Mouse (Mus musculus) mesoderm, embryonic 11.5 days (tissue): ENCODE data around the gene Frs2.
A peak's percentile ranks its signal among the peaks of the same experiment; 100 is the strongest.

Experiments used
- DNase-seq: peaks from one replicate; pipeline ENCODE4 v3.0.0-alpha.2; 2012; ENCODE audit warnings: low read depth, low spot score

Frs2 gene

DNA sequence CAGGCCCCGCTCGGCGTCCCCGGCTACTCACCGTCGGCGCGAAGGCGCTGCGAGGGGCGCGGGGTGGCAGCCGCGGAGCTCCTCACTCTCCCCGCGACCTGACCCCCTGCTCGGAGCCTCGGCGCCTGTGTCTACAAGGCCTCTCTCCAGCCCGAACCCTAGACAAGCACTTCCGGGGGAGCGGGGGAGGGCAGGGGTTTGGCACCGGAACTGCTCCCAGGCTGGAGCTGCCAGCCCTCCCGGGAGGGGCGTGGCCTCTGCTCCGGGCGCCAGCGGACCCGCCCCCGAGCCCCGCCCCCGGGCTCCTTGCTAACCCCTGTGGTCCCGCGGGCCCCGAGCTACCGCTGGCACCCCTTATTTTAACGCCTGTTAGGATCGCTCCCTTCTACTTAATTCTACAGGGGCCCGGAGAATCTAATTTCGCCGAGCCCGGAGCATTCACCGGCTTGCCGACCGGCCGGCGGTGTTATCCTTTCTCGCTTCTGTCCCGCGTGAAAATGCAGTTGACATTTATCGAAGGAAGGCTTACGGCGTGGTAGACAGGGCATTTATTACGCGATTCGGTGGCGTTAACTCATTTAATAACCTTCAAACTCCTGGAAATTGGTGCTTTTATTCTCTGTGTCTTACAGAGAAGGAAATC lies at the start of gene Frs2:
Gene Frs2 (minus strand): TSS at position 174 of the 643 bp plus-strand sequence.
- peak; percentile 95 for DNase-seq

DNA sequence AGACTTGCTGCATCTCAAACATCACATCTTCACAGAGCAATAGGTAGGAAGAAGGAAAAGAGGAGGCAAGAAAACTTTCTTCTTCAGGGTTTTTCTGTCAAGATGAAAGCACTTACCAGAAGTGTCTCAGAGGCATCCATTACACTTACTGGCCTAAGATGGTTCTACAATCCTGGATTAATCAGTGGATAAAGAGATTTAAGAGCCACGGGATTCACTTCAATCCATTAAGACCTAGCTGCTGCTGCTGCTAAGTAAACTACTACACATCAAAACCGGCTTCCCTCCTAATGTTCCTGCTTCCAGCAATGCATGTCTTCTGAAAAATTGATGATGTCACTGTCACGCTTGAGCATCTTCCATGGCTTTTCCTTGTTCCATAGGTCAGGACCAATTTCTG lies 48.4 kb upstream of the Frs2 start:
- DNase-seq = no peak

DNA sequence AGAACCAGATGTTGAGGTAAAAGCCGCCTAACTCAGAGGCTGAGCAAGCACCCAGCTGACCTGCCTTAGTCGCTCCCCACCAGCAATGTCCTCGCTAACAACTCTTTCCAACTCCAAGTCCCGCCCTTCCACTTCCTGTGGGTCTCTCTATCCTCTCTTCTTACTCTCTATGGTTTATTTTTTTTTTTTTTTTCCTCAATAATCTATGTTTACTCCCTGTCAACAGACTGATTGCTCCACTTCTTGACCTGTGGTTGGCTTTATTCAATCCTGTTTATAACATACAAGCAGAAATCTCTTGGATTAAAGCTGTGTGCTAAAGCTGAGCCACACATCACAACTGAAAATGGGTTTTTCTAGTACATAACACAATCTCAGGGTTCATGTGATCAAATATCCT lies 47.4 kb upstream of the Frs2 start:
- no peak for DNase-seq

DNA sequence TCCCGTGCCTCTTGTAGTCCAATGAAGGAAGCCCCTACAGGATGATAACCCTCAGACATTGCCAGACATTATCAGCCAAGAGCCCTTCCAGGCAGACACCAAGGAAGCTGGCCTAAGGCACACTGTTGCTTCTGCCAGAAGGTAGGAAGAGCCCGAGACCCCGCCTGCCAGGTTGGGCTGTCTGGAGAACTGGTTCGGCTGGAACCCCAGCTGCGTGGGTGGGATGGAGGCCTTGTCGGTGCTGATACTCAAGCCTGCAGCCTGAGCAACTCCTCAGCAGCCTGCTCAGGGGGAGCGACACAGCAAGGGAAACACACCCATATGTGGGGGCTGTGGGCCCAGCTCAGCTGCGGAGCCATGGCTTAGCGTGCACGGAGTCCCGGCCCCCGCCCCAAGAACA lies 46.7 kb upstream of the Frs2 start:
- DNase-seq = no peak

DNA sequence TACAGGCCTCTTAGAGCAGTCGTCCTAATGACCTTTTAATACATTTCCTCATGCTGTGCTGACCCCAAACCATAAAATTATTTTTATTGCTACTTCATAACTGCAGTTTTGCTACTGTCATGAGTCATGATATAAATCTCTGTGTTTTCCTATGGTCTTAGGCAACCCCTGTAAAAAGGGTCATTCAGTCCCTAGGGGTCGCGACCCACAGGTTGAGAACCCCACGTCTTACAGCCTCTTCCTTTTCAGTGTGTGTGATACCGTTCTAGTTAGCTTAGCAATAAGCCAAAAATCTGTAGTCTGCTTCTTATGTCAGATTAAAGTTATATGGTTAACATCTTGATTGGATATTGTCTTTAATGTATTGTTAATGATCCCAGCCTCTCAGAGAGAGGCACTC lies 45.0 kb upstream of the Frs2 start:
- DNase-seq = no peak

DNA sequence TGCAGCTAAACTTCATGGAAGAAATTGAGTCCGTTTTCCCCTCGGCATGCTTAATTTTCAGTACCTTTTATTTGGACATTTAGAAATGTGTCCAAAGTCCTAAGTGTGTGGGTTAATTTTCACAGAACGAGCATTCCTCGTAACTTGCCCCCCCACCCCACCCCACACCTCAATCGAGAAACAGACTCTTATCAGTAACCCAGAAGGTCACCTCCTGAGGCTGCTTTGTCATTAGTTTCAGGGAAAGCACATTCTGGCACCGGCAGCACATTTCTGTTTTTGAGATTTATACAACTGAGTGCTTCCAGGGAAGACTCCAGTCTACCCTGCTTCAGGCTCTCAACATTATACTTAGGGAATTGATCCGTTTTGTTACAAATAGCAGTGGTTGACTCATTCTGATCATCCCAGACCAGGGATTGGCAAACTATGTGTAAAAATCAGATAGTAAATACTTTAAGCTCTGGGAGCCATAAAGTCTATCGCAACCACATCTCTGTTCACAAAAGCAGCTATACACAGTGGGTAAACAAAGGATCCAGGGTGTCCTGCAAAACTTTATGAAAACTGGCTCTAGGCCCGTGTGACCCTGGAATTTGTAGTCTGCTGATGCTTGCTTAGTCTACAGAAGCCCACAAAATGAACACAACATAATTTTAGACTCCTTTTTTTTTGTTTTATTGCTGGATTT lies 37.2 kb upstream of the Frs2 start:
- DNase-seq = no peak

DNA sequence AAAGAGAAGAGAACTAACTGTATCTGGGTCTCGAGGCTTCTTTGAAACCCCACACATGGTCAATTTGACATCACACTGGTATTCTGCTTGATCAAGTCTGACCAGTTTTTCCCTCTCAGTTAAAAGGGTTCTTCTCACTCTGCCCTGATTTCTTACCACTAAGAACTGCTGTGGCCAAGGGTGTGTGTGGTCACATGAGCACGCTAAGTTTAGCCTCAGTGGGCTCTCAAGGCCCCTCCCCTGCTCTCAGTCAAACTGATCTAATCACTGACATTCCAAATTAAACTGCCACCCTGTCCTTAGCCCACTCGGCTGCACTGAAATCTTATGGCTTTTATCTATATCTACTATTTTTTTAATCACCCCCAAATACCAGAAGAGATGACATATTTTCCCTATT lies 32.8 kb upstream of the Frs2 start:
- no peak for DNase-seq

DNA sequence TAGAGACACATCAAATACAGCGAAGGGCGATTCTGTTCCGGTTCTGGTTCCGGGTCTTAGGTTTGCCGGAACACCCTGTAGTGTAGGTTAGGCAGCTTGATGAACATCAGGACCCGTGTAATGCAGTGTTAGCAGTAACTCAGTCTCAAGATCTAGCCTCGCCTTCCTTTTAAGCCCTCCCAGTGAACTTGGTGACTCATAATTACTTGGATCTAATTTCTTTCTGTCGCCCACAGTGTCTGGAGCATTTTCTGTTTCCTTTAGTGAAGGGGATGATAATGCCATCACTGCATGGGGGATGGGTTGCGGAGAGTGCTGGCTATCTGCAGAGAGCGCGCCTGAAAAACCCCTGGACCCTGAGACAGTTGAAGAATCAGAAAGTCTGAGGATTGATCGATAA lies 26.3 kb upstream of the Frs2 start:
- DNase-seq = no peak

DNA sequence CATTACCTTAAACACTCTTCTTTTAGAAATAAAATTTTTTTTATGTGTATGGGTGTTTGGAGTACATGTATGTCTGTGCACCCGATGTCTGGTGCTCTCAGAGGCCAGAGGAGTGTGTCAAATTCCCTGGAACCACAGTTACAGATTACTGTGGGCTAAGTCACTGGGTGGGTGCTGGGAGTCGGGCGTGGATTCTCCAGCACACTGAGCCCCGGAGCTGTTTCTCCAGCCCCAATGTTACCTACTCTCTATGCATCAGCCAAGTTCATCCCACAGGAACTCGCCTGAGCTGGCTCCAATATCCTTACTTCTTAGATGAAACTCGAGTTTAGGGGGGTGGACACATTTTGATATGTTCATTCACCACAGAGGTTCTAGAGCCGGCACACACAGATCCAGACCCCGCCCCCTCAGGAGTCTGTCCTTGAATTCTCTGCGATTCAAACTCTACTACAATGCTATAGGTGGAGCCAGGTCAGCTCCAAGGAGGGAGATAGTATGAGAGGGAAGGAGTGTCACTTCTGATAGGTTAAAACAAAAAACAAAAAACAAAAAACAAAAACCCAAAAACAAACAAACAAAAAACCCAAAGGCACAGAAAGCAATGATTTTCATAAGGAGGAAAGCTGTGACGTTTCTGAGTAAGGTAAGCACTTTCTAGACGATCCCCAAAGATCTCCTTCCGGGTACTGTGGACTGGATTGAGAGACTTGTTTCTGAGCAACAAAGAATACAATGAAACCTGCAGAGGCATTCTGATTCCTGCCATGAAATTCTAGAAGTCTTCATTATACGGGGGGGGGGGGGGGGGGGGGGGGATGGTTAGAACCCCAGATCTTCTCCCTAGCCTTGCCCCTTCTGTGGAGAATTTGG lies 25.5 kb upstream of the Frs2 start:
- no peak for DNase-seq

DNA sequence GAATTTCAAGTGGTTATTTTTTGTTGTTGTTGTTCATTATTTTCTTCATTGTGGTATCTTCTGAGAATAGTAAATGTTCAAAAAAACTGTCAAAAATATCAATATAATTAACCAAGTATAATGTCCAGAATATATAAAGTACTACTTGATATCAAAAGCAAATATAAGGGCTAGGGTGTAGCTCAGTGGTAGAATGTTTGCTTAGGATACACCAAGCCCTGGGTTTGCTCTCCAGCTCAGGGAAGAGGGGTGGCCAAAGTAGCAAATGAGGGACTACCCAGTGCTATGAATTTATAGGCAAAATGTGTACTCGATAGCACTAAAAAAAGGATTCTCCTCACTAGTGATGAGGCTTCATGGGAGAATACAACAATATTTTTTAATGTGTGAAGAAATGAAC lies 24.8 kb upstream of the Frs2 start:
- DNase-seq = no peak

DNA sequence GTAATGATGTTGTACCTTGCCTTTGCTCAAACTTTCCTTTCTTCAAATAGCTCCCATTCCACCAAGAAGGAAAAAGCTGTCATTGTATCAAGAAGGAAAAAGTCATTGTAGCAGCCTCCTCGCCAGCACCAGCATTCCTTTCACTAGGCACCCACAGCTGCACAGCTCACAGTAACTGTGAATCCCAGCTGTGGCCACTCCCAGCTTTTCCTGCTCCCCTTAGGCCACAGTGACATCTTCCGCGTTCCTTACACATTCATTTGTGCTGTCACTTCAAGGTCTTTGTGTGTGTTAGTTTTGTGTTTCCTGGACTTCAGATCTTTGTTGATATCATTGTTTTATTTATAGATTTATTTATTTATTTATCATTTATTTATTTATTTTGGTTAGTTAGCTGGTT lies 23.7 kb upstream of the Frs2 start:
- no peak for DNase-seq

DNA sequence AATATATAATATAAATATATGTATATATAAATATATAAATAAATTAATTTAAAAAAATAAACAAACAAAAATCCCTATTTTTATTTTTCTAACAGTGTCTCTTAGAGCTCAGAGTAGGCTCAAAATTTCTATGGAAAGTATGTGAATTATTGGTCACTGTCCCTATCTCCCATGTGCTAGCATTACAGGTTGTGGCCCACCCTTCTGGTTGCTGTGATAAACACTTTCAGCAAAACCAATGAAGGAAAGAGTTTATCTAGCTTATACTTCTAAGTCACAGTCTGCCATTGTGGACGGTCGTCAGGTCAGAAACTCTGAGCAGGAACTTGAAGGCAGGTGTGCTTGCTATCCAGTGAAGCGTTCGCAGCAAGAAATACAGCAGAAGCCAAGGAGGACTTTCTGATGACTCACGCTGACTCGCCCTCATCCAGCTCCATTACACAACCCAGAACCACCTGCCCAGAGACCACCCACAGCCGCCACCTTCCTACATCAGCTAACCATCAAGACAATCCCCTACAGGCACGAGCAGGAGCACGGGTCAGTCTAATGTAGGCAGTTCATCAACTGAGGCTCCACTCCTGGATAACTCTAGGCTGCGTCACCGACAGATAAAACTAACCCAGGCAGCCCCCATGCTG lies 18.6 kb upstream of the Frs2 start:
- no peak for DNase-seq

DNA sequence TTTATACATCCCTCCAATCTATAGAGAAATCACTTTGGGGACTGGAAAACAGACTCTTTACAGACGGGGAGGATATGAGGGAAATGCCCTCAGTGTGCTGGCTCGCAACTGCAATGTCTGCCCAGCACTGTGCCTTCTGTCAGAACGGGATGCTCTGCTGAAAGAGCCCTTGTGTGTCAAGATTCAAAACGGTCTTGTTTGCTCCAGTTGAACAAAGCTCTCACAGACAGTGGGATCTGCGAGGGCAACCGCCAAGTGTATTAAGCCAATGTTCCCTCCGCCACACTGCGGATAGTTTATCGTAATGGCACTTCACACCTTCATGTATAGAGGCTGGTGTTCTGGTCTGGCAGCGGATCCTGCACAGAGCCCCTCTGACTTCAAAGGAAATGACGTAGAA lies 14.3 kb upstream of the Frs2 start:
- peak; percentile 25 for DNase-seq

DNA sequence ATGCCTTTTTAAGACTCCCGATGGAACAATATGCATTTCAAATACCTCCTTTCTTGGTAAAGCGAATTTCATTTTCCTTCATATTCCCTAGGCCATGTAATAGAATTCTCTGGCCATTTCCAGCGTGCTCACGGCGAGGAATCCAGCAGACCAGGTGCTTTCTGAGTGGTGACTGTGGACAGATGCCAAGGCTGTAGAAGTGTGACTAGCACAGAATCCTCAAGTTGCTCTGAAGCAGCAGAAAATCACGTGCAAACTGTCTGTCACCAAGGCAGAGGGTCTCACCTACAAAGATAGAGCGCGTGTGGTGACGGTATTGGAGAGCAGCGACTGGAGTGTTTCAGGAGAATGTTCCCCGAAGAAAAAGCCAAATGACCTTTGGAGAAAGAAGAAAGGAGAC lies 11.8 kb upstream of the Frs2 start:
- DNase-seq = no peak

DNA sequence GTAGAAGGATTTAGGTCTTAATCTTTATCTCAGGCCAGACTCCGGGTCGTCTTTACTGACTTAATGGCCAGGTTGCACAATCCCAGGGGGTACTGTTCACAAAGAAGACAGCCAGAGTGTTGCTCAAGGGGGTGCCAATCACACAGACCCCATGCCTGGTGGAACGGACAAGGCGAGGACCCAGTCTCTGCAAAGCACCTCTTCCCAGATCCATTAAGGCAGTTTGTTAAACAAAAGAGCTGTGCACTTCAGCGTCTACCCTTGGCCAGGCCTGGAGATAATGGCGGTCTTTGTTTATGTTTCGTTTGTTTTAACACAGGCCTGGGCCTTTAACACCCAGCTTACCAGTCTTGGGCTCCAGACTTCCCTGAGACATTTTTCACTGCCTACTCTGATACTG lies 3.9 kb upstream of the Frs2 start:
- DNase-seq = no peak

DNA sequence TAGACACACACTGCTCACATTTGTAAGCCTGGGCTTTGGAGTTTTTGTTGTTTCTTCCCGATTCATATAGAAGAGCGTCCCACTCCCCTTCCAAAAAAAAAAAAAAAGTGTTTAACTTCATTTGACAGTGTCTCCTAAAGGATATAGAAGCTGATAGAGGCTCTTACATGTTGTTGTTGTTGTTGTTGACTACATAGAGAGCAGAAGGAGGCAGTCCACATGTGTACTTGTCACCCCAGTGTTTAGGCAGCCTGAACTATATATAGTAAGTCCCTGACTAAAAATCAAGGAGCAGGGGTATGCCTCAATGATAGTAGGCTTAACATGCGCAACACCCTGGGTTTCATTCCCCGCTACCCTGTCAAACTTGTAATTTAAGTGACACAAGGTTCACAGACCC lies 3.3 kb upstream of the Frs2 start:
- no peak for DNase-seq

DNA sequence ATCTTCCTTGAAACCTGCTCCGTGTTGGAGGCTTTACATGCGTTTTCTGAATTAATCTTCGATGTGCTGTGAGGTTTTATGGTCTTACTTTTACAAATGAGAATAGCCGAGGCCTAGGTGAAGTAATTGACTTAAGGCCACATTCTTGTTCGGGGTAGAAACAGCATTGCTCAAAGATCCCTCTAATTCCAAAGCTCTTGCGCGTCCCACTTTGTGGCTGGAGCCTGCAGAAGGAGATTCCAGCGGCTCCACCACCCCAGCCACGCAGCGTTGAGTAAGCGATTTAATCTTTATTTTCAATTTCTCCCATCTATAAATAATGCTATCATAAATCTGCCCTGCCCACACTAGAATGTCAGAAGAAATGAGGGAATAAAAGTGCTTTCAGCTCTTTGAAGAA lies 2.9 kb upstream of the Frs2 start:
- DNase-seq = peak; percentile 19

DNA sequence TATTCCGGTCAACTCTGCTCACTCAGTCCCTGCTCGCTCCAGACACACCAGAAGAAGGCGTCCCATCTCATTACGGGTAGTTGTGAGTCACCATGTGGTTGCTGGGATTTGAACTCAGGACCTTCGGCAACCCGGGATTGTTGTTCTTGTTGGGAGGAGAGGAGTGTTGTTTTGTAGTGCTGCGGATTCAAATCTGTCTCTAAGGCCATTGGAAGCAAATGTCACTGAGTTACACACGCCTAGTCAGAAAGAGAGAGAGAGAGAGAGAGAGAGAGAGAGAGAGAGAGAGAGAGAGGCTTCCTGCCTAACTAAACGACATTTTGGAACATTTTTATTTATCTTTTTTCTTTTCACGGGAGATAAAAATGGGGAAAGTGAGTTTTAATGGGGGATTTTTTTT lies 2.4 kb upstream of the Frs2 start:
- DNase-seq = no peak

DNA sequence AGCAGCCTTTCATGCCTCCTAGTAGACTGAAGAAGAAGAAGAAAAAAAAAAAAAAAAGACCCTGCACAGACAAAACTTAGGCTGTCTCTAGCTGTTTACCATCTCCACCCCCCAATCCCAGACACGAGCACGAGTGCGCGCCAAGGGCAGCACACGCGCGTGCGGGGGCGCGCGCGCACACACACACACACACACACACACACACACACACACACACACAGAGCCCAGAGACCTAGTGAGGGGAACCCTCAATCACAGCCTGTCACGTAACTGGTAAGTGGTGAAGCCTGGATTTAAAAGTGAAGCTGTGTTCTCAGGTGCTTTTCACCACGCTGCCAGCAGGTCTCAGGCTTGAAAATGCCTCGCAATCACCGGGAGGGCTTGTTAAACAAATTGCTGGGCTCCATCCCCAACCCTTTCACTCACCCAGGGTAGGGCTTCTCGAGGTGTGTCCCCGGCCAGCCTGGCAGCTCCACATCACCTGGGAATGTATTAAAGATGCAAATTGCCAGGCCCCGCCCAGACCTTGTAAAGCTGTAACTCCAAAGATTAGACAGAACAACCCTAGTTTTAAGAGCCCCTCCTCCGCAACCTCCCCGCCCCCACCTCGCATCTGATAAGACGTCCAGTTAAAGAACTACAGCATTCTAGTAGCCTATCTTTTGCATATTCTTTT lies 1.7 kb upstream of the Frs2 start:
- peak; percentile 32 for DNase-seq

DNA sequence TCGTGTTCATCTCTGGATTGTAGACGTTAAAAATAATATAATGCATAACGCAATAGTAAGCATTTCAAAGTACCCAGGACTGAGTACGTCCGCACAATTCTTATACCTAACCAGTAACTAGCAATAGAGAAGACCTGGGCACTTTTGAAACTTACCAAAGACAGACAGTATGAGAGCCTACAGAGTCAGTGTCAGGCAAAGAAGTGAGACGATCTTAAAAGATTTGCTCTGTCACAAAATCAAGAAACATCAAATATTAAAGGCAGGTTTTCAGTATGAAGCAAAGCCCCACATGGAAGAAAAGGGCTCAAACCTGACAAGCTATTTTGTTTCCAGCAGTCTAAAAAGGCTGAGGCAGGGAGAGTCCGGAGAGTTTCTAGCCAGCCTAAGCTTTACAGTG lies 907 bp upstream of the Frs2 start:
- no peak for DNase-seq

DNA sequence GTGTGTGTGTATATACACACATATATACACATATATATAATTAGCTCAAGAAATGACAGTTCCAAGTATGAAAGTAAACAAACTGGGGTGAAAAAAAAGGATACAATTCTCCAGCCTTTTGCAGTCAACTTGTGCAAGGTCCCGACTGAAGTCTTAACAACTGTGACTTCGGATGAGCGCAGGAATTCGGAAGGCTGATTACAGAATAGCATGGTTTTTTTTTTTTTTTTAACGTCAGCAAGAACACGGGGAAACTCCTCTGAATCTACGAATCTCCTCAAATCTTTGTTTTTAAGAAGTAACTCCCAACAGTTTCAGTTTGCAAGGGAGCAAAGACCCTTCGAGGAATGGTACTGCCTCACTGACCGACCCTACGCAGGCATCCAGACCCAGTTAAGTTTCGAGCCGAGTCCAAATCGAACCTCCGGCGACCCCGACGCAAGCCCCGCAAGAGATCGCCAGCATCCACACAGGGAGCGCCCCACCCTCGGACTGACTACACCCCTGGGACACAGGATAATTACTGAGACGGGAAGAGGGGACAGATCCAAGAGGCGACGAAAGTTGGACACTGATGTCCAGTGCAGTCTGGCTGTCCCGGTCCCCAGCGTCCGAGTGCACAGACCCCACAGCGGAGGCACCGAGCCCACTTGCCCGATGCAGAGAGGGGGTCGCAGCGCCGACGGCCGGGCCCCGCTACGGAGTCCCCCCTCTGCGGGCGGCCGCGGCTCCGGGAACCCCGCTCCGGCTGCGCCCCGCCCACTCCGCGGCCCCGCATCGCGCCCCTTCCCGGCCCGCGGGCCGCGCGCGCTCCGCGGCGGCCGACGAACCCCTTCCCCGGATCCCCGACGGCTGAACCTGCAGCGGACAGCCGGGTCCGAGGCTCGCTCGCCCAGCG lies 622 bp downstream of the Frs2 start:
- DNase-seq = peak; percentile 36
